Mouse (Mus musculus) G1E (cell line): Measurements from ENCODE around the gene Ctnnbl1.

Experiments used
- CTCF ChIP-seq: IDR thresholded peaks from 2 replicates; pipeline ENCODE4 v1.5.1; 2012; ENCODE audit warnings: low read depth, low read length, inconsistent platforms, mixed read lengths
- GATA2 ChIP-seq: IDR thresholded peaks from 2 replicates; pipeline ENCODE4 v1.6.1; 2012; ENCODE audit warnings: low read depth, low read length, inconsistent platforms, borderline replicate concordance
- TAL1 ChIP-seq: conservative IDR thresholded peaks from 2 replicates; pipeline ENCODE4 v1.6.1; 2012; ENCODE audit warnings: low read depth, low read length, inconsistent platforms, mixed read lengths

DNA sequence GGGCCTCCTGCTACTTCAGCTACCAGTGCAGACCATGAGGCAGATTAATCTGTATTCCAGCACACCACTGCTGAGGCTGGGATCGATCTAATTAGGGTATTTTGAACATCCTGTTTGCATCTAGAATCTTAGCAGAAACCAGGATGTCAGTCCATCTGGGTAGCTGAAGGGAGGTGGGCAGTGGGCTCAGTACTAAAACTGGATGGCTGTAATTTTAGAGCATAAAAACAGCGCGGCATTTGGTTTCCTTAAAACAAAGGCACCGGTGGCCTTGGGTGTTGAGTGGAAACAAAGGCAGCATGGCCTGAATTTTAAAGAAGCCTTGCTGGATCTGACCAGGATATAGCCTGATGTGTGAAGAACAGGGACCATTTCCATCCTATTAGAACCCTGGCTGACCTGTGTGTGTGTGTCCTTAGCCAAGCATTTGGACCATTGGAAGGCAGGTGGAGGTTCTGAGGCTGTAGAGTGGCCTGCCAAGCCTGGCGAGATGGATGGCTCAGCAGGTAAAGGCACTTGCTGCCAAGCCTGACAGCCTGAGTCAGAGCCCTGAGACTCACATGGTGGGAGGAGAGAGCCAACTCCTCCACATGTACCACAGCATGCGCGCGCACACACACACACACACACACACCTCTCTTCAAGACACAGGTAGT, 122.0 kb downstream of the Ctnnbl1 start:
- no peak for TF ChIP-seq GATA2
- no peak for TF ChIP-seq CTCF
- no peak for TF ChIP-seq TAL1
